10 mouse cellular contexts compared by ENCODE assay signal in the genomic region with DNA sequence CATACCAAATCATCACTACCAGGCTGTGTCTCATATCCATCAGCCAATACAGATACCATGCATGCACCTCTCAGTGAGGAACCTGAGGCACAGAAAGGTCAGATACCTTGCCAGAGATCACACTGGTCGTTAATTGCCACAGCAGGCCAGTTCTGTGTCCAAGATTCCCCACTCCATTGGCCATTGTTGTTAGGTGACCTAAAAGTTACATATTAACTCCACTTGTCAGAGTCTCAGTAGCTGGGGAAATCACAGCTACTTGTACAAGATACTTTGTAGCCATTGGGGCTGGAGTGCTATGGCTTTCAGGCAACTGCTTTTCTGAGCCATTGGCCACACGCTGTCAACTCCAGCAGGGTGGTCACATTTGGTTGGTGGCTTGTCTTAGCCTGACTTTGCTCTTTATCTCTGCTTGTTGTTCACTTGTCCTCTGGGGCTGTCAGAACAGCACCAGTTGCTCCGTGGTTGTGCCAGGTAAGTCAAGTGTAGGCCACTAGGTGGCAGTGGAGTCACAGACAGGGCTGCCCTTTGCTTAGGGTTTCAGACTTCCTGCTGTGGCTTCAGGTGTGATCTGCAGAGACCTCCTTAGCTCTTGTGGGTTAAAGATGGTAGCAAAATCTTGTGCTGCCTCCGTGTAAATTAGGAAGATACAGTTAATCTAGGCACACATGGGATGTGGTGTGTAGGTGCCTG.
A peak's percentile ranks its signal among the peaks of the same experiment; 100 is the strongest.
DNase-seq lines count a peak whose midpoint lies in the region; ATAC-seq and TF ChIP-seq lines count a peak whose summit lies in the region.
"Had no signal": no experiment of that assay in that cellular context is flagged by ENCODE, and none has a peak within 500 bp of the region (broad histone marks: within the 10 kb centered on the region; RNA-seq: fewer than 3 reads in every experiment).

No protein-coding gene starts in this region.

- peak; percentile 67 for DNase-seq in hindbrain, embryonic 10.5 days (ENCODE audit: low spot score)
- peak; percentile 69 to 75 for DNase-seq in cerebellum, adult 2 months
- DNase-seq in induced T-regulatory cell, adult 2 months (ENCODE audit: low read depth), result peak; percentile 71
- DNase-seq in limb, embryonic 10.5 days (ENCODE audit: low spot score), result peak; percentile 81
- DNase-seq in spleen, adult 12 weeks (ENCODE audit: low spot score), result peak; percentile 35

- 0 out of 2 replicates have a peak, but pooled peaks cover 13% of the 10 kb centered on the region for H3K36me3 ChIP-seq in hindbrain, embryonic 10.5 days
- peaks cover 12% of the 10 kb centered on the region; the same call in 1 of the 2 replicates for H3K36me3 ChIP-seq in hindbrain, embryonic 13.5 days
- H3K36me3 ChIP-seq in limb, embryonic 10.5 days, result no peaks in the 10 kb centered on the region
- H3K36me3 ChIP-seq in midbrain, embryonic 12.5 days, result peaks cover 11% of the 10 kb centered on the region; the same call in 1 of the 2 replicates
- H3K36me3 ChIP-seq: G1E had no signal

- H3K4me3 ChIP-seq in hindbrain, embryonic 10.5 days, result no peak overlapping the region
- no peak overlapping the region for H3K4me3 ChIP-seq in hindbrain, embryonic 13.5 days
- H3K4me3 ChIP-seq in cerebellum, adult 2 months (replicated peaks; ENCODE audit: insufficient read depth, low read depth, low read length), result no peak overlapping the region
- H3K4me3 ChIP-seq in limb, embryonic 10.5 days, result peak overlapping the region; percentile 18; the same call in 1 of the 2 replicates
- H3K4me3 ChIP-seq in midbrain, embryonic 12.5 days, result no peak overlapping the region

- WGBS in hindbrain, embryonic 10.5 days, result 27% methylated on average over 4 of the region's 4 CpGs
- WGBS in hindbrain, embryonic 13.5 days, result 12% methylated on average over 4 of the region's 4 CpGs
- 35% methylated on average over 4 of the region's 4 CpGs for WGBS in cerebellum, adult 2 months
- 32% methylated on average over 4 of the region's 4 CpGs for WGBS in limb, embryonic 10.5 days
- 32% methylated on average over 4 of the region's 4 CpGs for WGBS in midbrain, embryonic 12.5 days

- H3K4me1 ChIP-seq in hindbrain, embryonic 10.5 days (replicated peaks), result peaks cover 26% of the 10 kb centered on the region
- H3K4me1 ChIP-seq in hindbrain, embryonic 13.5 days (replicated peaks), result peaks cover 33% of the 10 kb centered on the region
- H3K4me1 ChIP-seq in cerebellum, adult 2 months (ENCODE audit: control insufficient read depth, insufficient read depth, low read length), result peaks cover 16% of the 10 kb centered on the region
- peaks cover 40% of the 10 kb centered on the region for H3K4me1 ChIP-seq in limb, embryonic 10.5 days
- H3K4me1 ChIP-seq in midbrain, embryonic 12.5 days, result no peaks in the 10 kb centered on the region

- TF ChIP-seq CTCF in cerebellum, adult 2 months (IDR thresholded peaks at IDR 0.05; ENCODE audit: borderline replicate concordance, insufficient read depth, low read depth, low read length), result peak; percentile 94

- H3K27ac ChIP-seq in hindbrain, embryonic 10.5 days, result no peak overlapping the region
- H3K27ac ChIP-seq in hindbrain, embryonic 13.5 days, result no peak overlapping the region
- H3K27ac ChIP-seq in cerebellum, adult 2 months (ENCODE audit: insufficient read depth, low read length), result no peak overlapping the region
- H3K27ac ChIP-seq in limb, embryonic 10.5 days, result 0 out of 2 replicates have a peak overlapping the region, but pooled peaks have one; percentile 16
- H3K27ac ChIP-seq in midbrain, embryonic 12.5 days (replicated peaks), result no peak overlapping the region
- H3K27ac ChIP-seq: macrophage had no signal

- no peaks in the 10 kb centered on the region for H3K9me3 ChIP-seq in hindbrain, embryonic 10.5 days
- no peaks in the 10 kb centered on the region for H3K9me3 ChIP-seq in hindbrain, embryonic 13.5 days
- no peaks in the 10 kb centered on the region for H3K9me3 ChIP-seq in limb, embryonic 10.5 days (replicated peaks)
- no peaks in the 10 kb centered on the region for H3K9me3 ChIP-seq in midbrain, embryonic 12.5 days

- TF ChIP-seq POLR2A in cerebellum, adult 2 months (IDR thresholded peaks at IDR 0.05; ENCODE audit: borderline replicate concordance, insufficient read depth, low read length), result no peak

- no peak overlapping the region for H3K9ac ChIP-seq in hindbrain, embryonic 13.5 days
- no peak overlapping the region for H3K9ac ChIP-seq in midbrain, embryonic 12.5 days (replicated peaks)

- no peak for ATAC-seq in hindbrain, embryonic 13.5 days (ENCODE audit: low FRiP score)
- peak; percentile 79 for ATAC-seq in frontal cortex, adult (ENCODE audit: low TSS enrichment)
- ATAC-seq in midbrain, embryonic 12.5 days (ENCODE audit: low FRiP score, low read depth), result 0 out of 2 replicates have a peak, but pooled peaks have one; percentile 27

- H3K4me2 ChIP-seq in hindbrain, embryonic 13.5 days, result no peak overlapping the region
- no peak overlapping the region for H3K4me2 ChIP-seq in midbrain, embryonic 12.5 days (replicated peaks)

- no peaks in the 10 kb centered on the region for H3K27me3 ChIP-seq in hindbrain, embryonic 10.5 days (ENCODE audit: insufficient read depth, poor library complexity, severe bottlenecking)
- no peaks in the 10 kb centered on the region; the same call in 1 of the 2 replicates for H3K27me3 ChIP-seq in hindbrain, embryonic 13.5 days
- H3K27me3 ChIP-seq in cerebellum, adult 2 months (ENCODE audit: control insufficient read depth, insufficient read depth, low read length), result no peaks in the 10 kb centered on the region
- peaks cover 10% of the 10 kb centered on the region; the same call in 1 of the 2 replicates for H3K27me3 ChIP-seq in limb, embryonic 10.5 days (ENCODE audit: low read depth, poor library complexity, severe bottlenecking)
- peaks cover 5% of the 10 kb centered on the region; the same call in 1 of the 2 replicates for H3K27me3 ChIP-seq in midbrain, embryonic 12.5 days
